Mouse (Mus musculus): Measurements from ENCODE around the gene Cstad. TPM values are rescaled to one million over a fixed set of nuclear protein-coding genes. Genes with fewer than 3 reads are reported as not detected.

Cstad gene
- polyA plus RNA-seq, 1 experiment from 2014 or later: 1.3 TPM

- Histone ChIP-seq H3K27me3 (ENCODE audit: control insufficient read depth, insufficient read depth, low read length) (no peaks in the 10 kb centered on the region), H3K9me3 (ENCODE audit: control insufficient read depth, low read length) (no peaks in the 10 kb centered on the region), H3K27ac (ENCODE audit: low read depth, low read length) (peak overlapping the region; percentile 97), H3K9ac (replicated peaks; ENCODE audit: low read depth, low read length) (peak overlapping the region; percentile 21; the same call in 1 of the 2 replicates), H3K4me1 (ENCODE audit: control insufficient read depth, insufficient read depth, low read length) (peaks cover 46% of the 10 kb centered on the region), H3K4me2 (ENCODE audit: low read depth, low read length) (peak overlapping the region; percentile 29), H3K4me3 (ENCODE audit: low read depth, low read length) (no peak overlapping the region), H3K36me3 (ENCODE audit: control insufficient read depth, insufficient read depth, low read length) (no peaks in the 10 kb centered on the region)
- peak; percentile 93 for ATAC-seq (ENCODE audit: low read depth)
- WGBS: 1% methylated on average over 11 of the region's 11 CpGs
Observed at GRCm38 (mm10) chr2:30647303-30647881, 52.6 kb downstream of the Cstad start.

- no peaks in the 10 kb centered on the region for H3K9me3 ChIP-seq (ENCODE audit: control insufficient read depth, low read length)
- no peaks in the 10 kb centered on the region for H3K36me3 ChIP-seq (ENCODE audit: control insufficient read depth, insufficient read depth, low read length)
- ATAC-seq (ENCODE audit: low read depth): peak; percentile 19; the same call in 1 of the 2 replicates
- WGBS: 12% methylated on average over 13 of the region's 13 CpGs
- peaks cover 48% of the 10 kb centered on the region for H3K4me1 ChIP-seq (ENCODE audit: control insufficient read depth, insufficient read depth, low read length)
- H3K27ac ChIP-seq (ENCODE audit: low read depth, low read length): peak overlapping the region; percentile 97
- no peak overlapping the region for H3K9ac ChIP-seq (replicated peaks; ENCODE audit: low read depth, low read length)
- H3K4me2 ChIP-seq (ENCODE audit: low read depth, low read length): peak overlapping the region; percentile 29; the same call in 1 of the 2 replicates
- H3K27me3 ChIP-seq (ENCODE audit: control insufficient read depth, insufficient read depth, low read length): no peaks in the 10 kb centered on the region
- no peak overlapping the region for H3K4me3 ChIP-seq (ENCODE audit: low read depth, low read length)
Observed at GRCm38 (mm10) chr2:30647882-30648494, 53.1 kb downstream of the Cstad start.

- H3K4me3 ChIP-seq (ENCODE audit: low read depth, low read length): no peak overlapping the region
- peaks cover 56% of the 10 kb centered on the region for H3K4me1 ChIP-seq (ENCODE audit: control insufficient read depth, insufficient read depth, low read length)
- no peaks in the 10 kb centered on the region for H3K27me3 ChIP-seq (ENCODE audit: control insufficient read depth, insufficient read depth, low read length)
- peak overlapping the region; percentile 68 for H3K27ac ChIP-seq (ENCODE audit: low read depth, low read length)
- ATAC-seq (ENCODE audit: low read depth): no peak
- no peaks in the 10 kb centered on the region for H3K9me3 ChIP-seq (ENCODE audit: control insufficient read depth, low read length)
- H3K9ac ChIP-seq (replicated peaks; ENCODE audit: low read depth, low read length): no peak overlapping the region
- 43% methylated on average over 9 of the region's 9 CpGs for WGBS
- H3K36me3 ChIP-seq (ENCODE audit: control insufficient read depth, insufficient read depth, low read length): no peaks in the 10 kb centered on the region
- H3K4me2 ChIP-seq (ENCODE audit: low read depth, low read length): no peak overlapping the region
Observed at GRCm38 (mm10) chr2:30650249-30650648, 55.4 kb downstream of the Cstad start.

GRCm38 (mm10) chr2:30651831-30652230 is 57.0 kb downstream of the Cstad start:
- Histone ChIP-seq H3K4me1 (ENCODE audit: control insufficient read depth, insufficient read depth, low read length) (peaks cover 53% of the 10 kb centered on the region), H3K4me2 (ENCODE audit: low read depth, low read length) (no peak overlapping the region), H3K9ac (replicated peaks; ENCODE audit: low read depth, low read length) (no peak overlapping the region), H3K36me3 (ENCODE audit: control insufficient read depth, insufficient read depth, low read length) (no peaks in the 10 kb centered on the region), H3K9me3 (ENCODE audit: control insufficient read depth, low read length) (no peaks in the 10 kb centered on the region), H3K27ac (ENCODE audit: low read depth, low read length) (peak overlapping the region; percentile 97), H3K4me3 (ENCODE audit: low read depth, low read length) (no peak overlapping the region), H3K27me3 (ENCODE audit: control insufficient read depth, insufficient read depth, low read length) (no peaks in the 10 kb centered on the region)
- WGBS: 92% methylated on average over 1 of the region's 1 CpGs
- no peak for ATAC-seq (ENCODE audit: low read depth)

GRCm38 (mm10) chr2:30652581-30653037 is 57.8 kb downstream of the Cstad start:
- H3K36me3 ChIP-seq (ENCODE audit: control insufficient read depth, insufficient read depth, low read length): no peaks in the 10 kb centered on the region
- no peaks in the 10 kb centered on the region for H3K27me3 ChIP-seq (ENCODE audit: control insufficient read depth, insufficient read depth, low read length)
- H3K4me1 ChIP-seq (ENCODE audit: control insufficient read depth, insufficient read depth, low read length): peaks cover 53% of the 10 kb centered on the region
- H3K4me2 ChIP-seq (ENCODE audit: low read depth, low read length): no peak overlapping the region
- peak; percentile 56; the same call in 1 of the 2 replicates for ATAC-seq (ENCODE audit: low read depth)
- peak overlapping the region; percentile 97 for H3K27ac ChIP-seq (ENCODE audit: low read depth, low read length)
- peak overlapping the region; percentile 46 for H3K9ac ChIP-seq (replicated peaks; ENCODE audit: low read depth, low read length)
- H3K4me3 ChIP-seq (ENCODE audit: low read depth, low read length): no peak overlapping the region
- no peaks in the 10 kb centered on the region for H3K9me3 ChIP-seq (ENCODE audit: control insufficient read depth, low read length)
- WGBS: under 1% methylated on average over 13 of the region's 13 CpGs

- Histone ChIP-seq H3K4me2 (ENCODE audit: low read depth, low read length) (no peak overlapping the region), H3K4me1 (ENCODE audit: control insufficient read depth, insufficient read depth, low read length) (peaks cover 53% of the 10 kb centered on the region), H3K27ac (ENCODE audit: low read depth, low read length) (peak overlapping the region; percentile 97), H3K36me3 (ENCODE audit: control insufficient read depth, insufficient read depth, low read length) (no peaks in the 10 kb centered on the region), H3K9ac (replicated peaks; ENCODE audit: low read depth, low read length) (peak overlapping the region; percentile 46), H3K4me3 (ENCODE audit: low read depth, low read length) (no peak overlapping the region), H3K27me3 (ENCODE audit: control insufficient read depth, insufficient read depth, low read length) (no peaks in the 10 kb centered on the region), H3K9me3 (ENCODE audit: control insufficient read depth, low read length) (no peaks in the 10 kb centered on the region)
- WGBS: 66% methylated on average over 4 of the region's 4 CpGs
- no peak for ATAC-seq (ENCODE audit: low read depth)
Observed at GRCm38 (mm10) chr2:30653046-30653445, 58.2 kb downstream of the Cstad start.

DNA sequence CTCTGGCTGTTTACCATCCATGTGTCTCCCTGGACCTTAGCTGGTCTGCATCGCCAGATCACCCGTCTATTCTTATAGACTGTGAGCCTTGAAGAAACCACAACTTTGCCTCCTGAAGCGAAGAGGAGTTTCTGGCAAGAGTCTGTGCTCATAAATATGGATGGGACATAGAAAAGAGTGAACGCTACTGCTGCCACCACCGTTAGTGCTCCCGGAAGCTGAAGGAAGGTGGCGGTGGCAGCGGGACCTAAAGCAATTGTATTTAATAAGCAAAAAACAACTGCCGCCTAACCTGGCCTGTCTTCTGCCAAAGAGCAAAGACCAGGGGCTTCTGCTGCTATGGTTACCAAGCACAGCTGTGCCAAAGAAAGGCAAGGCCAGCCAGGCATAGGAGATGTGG is 59.3 kb downstream of the Cstad start:
- Histone ChIP-seq H3K4me3 (ENCODE audit: low read depth, low read length) (no peak overlapping the region), H3K36me3 (ENCODE audit: control insufficient read depth, insufficient read depth, low read length) (no peaks in the 10 kb centered on the region), H3K4me1 (ENCODE audit: control insufficient read depth, insufficient read depth, low read length) (peaks cover 58% of the 10 kb centered on the region), H3K9me3 (ENCODE audit: control insufficient read depth, low read length) (no peaks in the 10 kb centered on the region), H3K27ac (ENCODE audit: low read depth, low read length) (no peak overlapping the region), H3K4me2 (ENCODE audit: low read depth, low read length) (no peak overlapping the region), H3K27me3 (ENCODE audit: control insufficient read depth, insufficient read depth, low read length) (no peaks in the 10 kb centered on the region), H3K9ac (replicated peaks; ENCODE audit: low read depth, low read length) (no peak overlapping the region)
- ATAC-seq (ENCODE audit: low read depth): no peak
- 50% methylated on average over 9 of the region's 9 CpGs for WGBS

- H3K9me3 ChIP-seq (ENCODE audit: control insufficient read depth, low read length): no peaks in the 10 kb centered on the region
- peaks cover 63% of the 10 kb centered on the region for H3K4me1 ChIP-seq (ENCODE audit: control insufficient read depth, insufficient read depth, low read length)
- H3K27me3 ChIP-seq (ENCODE audit: control insufficient read depth, insufficient read depth, low read length): no peaks in the 10 kb centered on the region
- H3K9ac ChIP-seq (replicated peaks; ENCODE audit: low read depth, low read length): no peak overlapping the region
- peak overlapping the region; percentile 52; the same call in 1 of the 2 replicates for H3K27ac ChIP-seq (ENCODE audit: low read depth, low read length)
- WGBS: 63% methylated on average over 6 of the region's 6 CpGs
- ATAC-seq (ENCODE audit: low read depth): no peak
- H3K4me3 ChIP-seq (ENCODE audit: low read depth, low read length): no peak overlapping the region
- no peak overlapping the region for H3K4me2 ChIP-seq (ENCODE audit: low read depth, low read length)
- no peaks in the 10 kb centered on the region for H3K36me3 ChIP-seq (ENCODE audit: control insufficient read depth, insufficient read depth, low read length)
Observed at GRCm38 (mm10) chr2:30654582-30654981, 59.7 kb downstream of the Cstad start.

GRCm38 (mm10) chr2:30655746-30656145 is 60.9 kb downstream of the Cstad start:
- Histone ChIP-seq H3K27me3 (ENCODE audit: control insufficient read depth, insufficient read depth, low read length) (no peaks in the 10 kb centered on the region), H3K4me1 (ENCODE audit: control insufficient read depth, insufficient read depth, low read length) (peaks cover 73% of the 10 kb centered on the region), H3K36me3 (ENCODE audit: control insufficient read depth, insufficient read depth, low read length) (no peaks in the 10 kb centered on the region), H3K9ac (replicated peaks; ENCODE audit: low read depth, low read length) (no peak overlapping the region), H3K9me3 (ENCODE audit: control insufficient read depth, low read length) (no peaks in the 10 kb centered on the region), H3K27ac (ENCODE audit: low read depth, low read length) (0 out of 2 replicates have a peak overlapping the region, but pooled peaks have one; percentile 100), H3K4me2 (ENCODE audit: low read depth, low read length) (no peak overlapping the region), H3K4me3 (ENCODE audit: low read depth, low read length) (no peak overlapping the region)
- WGBS: 80% methylated on average over 5 of the region's 5 CpGs
- no peak for ATAC-seq (ENCODE audit: low read depth)
